Mouse (Mus musculus): Measurements from ENCODE around the gene Usp36.
A peak's percentile ranks its signal among the peaks of the same experiment; 100 is the strongest.
"Not testable (repeated sequence)": the region's sequence is repeated elsewhere in the genome, so short reads cannot be mapped to it uniquely, and the experiment has no call there.

Gene Usp36

DNA sequence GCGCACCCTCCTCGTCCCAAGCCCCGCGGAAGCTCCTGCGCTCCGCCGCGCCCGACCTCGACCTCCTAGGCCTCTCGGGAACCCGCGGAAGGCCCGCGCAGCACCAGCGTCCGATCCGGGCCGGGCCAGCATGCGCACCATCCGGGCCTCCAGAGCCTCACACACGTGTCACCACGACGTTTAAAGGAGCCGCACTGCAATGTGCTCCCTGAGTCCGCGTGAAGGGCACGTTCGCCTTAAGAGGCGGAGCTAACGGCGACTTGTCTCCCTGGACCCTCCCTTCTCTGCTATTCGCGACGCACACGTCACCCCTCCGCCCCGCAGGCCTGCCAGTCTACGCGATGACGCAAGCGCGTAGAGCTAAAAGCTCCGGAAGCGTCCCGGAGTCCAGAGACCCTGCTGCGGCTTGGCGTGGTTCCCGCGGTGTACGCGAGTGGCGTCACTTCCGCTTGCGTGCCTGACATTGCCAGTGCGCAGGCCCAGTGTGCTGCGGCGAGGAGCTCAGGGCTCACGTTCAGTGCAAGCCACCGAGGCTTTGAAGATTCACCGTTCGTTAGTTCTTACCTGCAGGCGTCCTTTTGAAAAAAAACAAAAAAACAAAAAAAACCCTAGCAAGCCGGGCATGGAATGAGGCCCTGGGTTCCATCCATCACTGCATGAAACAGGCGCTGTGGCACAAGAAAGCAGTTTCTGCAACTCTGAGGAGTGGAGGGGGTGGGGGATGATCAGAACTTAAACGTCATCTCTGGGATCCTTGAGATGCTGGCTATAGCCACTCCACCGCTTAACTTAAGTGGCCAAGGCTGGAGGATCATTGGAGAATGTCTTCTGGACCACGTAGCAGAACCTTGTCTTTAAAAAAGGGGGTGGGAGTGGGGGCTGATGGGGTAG, at the start of gene Usp36:
TSS of gene Usp36 (minus strand) at position 246 of the 891 bp plus-strand sequence.
- DNase-seq (ENCODE audit: low spot score) = peak; percentile 95

DNA sequence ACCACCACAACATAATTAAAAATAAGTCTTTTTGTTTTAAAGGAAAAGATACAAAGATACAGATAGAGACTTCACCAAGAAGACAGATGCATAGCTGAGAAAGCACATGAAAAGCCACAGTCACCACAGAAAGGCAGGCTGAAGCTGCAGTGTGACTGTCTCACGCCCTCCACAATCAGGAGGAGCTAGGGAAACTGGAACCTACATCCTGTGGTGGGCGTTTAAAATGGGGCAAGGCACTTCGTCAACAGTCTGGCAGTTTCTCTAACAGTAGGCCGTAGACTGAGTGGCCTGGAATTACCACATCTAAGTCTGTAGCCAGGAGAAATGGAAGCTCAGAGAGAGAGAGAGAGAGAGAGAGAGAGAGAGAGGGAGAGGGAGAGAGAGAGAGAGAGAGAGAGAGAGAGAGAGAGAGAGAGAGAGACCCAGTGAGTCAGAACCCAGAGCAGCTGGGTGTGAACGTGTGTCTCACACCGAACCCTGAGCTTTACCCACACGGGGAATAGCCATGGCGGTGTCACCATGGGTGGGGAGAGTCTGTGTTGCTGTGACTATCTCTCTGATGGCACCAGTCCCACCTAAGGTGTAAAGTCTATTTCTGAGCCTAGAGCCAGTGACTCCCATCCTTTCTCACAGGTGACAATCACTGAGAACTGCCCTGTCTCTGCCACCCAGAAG, 47.6 kb upstream of the Usp36 start:
- no peak for DNase-seq (ENCODE audit: low spot score)

DNA sequence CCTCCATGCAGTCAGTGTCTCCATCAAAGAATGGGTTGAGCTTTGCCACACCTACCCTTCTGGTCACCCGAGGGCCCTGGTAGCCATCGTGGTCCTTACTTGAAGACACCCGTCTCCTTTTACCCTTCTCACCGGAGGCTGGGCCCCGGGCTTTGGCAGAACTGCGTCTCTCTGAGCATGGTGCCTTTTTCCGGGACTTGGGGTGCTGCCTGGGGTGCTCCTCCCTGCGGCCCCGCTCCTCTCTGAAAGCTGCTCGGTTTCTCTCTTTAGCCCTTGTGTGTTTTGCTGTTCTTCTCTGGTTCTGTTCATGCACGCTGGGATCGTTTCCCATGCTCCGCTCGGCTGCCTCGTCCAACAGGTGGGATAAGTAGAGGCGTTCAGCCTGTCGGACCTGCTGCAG, 43.4 kb upstream of the Usp36 start:
- DNase-seq (ENCODE audit: low spot score) = no peak

DNA sequence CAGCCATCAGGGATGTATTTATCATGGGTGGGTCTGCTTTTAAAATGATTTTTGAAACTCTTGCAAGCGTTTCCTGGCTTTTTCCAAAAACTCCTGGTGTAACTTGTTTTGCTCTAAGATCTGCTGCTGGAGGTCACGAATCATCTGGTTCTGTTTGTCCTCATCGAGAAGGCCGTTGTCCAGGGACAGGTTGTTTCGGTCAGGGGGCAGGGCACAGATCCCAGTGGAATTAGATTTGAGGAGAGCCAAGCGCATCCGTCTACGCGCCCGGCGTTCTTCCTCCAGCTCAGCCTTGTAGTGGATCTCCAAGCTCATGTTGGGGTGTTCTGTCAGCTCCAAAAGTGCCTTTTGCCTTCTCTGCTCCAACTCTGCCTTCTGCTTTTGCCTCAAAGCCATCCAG, 42.3 kb upstream of the Usp36 start:
- DNase-seq (ENCODE audit: low spot score) = no peak

DNA sequence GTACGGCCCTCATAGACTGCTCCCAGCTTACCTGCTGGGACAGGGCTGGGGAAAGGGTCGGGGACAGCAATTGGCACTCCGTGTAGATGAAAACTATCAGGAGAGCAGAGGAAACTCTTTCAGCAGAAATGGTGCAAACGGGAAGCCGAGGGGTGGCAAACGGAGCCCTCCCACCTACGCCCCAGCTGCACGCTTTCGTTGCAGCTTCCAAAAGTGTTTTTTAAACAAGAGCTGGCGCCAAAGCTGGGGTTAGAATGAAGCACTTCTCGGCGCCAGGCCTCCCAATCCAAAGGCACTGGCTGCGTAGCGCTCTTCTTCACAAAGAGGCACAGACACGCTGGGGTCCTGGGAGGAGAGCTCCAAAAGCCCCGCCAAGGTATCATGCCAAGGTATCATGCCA, 40.7 kb upstream of the Usp36 start:
- no peak for DNase-seq (ENCODE audit: low spot score)

DNA sequence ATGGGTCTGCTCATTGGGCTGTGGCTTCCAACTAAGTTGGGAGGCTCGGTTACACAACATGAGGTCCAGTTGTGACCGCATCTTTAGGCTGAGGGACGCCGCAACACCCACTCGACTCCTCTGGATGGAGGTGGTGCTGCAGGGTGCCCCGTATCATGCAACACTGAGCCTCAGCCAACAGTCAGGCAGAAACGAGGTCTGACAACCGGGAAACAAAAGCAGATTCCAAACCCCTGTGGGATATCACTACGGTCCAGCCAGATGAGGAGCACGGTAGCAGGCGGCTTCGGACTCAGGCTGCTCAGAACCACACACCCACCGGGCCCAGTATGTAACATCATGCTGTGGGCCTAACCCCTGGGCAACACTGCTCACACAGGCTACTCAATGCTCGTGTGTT, 40.3 kb upstream of the Usp36 start:
- DNase-seq (ENCODE audit: low spot score) = no peak

DNA sequence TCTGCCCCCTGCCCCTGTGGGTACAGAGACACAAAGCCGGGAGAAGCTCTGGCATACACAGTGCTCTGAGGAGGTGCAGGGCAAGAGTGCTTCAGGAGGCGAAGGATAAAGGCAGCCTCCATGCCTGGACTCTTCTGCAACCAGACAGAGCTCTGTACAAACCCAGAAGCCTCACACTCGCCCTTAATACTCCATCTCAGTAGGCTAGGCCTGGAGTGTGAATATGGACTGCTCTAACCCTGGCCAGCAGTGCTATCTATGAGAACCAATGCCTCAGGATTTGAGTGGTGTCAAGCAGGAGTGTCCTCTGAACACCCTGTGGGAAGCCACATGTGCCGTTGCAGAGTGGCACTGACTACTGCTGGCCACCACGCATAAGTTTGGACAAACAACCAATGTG, 38.9 kb upstream of the Usp36 start:
- DNase-seq (ENCODE audit: low spot score) = no peak

DNA sequence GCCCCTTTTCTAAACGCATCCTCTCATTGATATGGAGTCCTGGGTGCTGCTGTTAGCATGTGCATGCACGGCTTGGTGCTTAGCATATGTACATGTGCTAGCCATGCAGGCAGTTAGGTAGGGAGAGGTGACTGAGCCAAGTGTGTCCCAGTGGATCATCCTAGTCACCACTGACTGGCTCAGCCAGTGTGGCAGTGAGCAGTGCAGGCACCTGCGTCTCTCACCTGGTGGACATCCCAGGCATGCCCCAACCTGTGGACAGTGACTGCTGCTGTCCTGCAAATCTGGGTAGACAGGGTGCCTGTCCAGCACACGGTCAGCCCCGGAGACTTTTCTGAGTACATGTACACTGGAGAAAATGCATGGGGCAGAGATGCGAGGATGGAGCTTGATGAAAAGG, 38.5 kb upstream of the Usp36 start:
- no peak for DNase-seq (ENCODE audit: low spot score)

DNA sequence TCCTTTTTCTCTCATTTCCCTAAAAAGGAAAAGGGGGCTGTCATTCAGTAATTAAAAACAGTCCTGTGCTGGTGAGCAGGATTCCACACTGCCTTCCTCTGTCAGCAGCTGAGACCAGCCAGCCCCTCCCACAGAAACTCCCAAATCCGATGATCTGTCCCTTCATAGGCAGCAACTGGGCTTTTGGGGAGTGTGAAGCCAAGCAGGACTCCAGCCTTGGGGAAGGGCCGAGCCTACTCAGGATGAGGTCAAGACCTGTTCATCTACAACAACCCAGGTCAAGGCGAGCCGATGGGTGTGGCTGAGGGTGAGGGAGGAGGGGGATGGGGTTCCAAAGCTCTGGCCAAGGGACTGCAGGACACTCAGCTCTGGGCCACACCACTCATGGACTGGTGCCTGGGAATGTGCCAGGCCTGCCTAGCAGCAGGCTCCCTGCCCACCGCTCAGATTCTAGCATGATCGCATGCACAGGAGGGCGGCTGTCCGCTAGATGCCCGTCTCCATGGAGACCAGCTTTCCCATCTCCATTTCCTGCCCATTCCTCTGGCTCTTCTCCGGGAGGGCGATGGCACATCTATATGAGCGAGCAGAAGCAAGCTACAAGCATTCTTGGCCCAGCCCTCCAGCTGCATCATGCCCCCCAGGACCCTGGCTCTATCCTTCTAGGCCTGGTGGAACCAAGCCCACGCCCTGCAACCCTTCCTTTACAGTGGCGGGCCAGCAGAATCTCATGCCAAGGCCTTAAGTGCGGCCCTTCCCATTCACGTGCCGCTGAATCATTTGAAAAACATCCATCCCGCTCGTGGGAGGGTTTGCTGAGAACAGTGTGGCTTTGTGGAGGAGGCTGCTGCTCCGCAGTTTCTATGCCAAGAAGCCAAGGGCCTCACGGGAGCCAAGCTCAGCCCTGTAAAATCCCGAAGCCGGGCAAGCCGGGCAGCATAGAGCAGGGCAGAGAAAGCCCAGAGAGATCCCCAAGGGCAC, 37.2 kb upstream of the Usp36 start:
- DNase-seq (ENCODE audit: low spot score) = no peak

DNA sequence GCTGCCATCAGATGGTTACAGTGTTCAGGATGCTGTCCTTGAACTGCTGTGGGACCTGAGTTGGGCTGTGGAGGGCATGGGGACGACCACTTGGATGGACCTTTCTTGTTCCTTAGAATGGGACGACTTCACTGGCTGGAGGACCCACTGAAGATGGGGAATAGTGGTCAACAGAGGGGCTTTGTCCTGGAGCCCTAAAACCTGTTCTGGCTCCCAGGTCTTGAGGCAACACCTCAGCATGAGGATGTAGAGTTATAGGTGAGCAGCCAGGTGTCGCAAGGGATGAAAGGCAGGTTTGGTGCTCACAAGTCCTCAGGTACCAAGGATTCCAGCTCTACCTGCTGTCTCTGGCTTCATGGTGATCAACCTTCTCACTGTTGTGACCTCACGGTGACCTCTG, 36.4 kb upstream of the Usp36 start:
- no peak for DNase-seq (ENCODE audit: low spot score)

DNA sequence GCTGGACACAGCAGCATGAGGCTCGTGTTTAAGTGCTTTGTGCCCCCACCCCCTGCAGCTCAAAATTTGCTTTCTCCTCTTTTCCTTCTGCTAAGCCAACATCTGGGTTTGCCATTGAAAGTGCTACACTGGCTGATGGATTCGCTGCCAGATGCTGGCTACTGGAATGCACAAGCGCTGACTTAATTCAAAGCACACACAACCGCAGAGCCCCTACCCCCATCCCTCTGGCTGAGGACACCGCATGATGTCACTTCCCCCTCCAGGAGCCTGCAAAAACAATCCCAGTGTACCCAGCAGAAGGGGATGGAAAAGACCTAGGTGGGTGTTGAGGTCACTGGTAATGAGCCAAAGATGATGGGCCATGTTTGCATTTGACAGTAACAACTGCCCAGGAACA, 34.5 kb upstream of the Usp36 start:
- no peak for DNase-seq (ENCODE audit: low spot score)

DNA sequence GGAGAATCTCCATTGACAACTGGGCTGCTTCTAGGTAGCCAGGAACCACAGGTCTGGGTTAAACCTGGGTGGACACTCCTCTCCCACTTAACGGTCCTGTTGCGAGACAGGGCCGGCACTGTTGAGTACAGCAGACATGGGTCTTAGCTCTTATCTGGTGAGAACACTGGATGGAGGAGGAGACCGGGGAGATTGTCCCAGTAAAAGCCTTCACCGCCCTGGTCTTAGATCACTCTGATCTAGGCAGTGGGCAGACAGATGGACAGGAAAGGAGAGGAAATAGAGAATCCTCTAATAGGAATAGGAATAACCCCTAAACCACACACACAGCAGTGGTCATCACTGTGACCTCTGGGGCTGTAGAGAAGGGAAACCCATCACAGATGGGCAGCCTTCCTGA, 33.9 kb upstream of the Usp36 start:
- no peak for DNase-seq (ENCODE audit: low spot score)

DNA sequence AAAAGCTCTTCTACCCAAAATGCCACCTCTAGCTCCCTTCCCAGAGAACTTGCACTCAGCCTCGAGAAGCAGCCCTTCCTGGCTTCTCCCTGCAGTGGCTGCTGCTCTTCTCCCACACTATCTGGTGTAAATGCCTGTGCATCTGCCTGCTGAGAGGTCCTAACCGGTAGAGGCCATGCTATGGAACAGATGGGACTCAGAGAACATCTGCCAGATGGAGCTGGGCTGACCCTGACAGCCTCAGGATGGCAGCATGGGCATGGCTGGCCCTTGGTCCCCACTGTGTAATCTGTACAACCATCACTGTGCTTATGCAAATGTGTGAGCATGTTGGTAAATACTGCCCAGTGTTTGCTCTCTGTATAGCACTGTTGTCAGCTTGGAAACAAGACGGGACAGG, 32.6 kb upstream of the Usp36 start:
- no peak for DNase-seq (ENCODE audit: low spot score)

DNA sequence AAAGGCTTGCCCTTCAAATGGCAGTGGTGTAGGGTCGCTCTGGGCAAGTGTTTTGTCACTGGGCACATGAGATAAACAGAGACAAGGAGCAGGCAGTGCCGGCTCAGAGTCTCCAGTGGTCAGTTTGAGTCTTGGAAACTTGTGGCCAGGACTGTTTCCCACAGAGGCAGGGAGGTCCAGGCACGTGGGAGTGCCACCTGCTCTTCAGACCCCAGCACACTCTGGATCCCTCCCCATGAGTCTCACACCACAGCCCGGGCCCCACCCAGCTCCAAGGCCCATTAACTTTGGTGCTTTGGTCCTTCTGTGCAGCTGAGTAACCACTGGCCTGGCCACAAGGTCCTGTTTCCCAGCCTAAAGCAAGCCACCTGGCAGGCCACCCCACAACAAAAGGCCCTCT, 31.9 kb upstream of the Usp36 start:
- DNase-seq (ENCODE audit: low spot score) = no peak

DNA sequence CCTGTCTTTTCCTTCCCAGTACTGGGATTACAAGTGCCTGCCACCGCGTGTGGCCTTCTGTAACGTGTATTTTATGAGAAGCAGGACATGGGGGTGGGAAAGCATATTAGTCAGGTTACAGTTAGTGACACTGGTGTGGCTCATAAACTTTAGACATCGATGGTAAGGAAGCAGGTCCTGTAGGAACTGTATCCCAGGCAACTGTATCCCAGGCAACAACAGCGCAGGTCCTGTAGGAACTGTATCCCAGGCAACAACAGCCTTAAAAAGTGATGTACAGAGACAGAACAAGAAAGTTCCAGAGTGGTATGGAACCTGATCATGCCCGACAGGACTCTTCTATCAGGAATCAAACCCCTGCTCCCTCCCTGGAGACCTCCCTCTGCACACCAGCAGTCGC, 31.5 kb upstream of the Usp36 start:
- DNase-seq (ENCODE audit: low spot score) = no peak

DNA sequence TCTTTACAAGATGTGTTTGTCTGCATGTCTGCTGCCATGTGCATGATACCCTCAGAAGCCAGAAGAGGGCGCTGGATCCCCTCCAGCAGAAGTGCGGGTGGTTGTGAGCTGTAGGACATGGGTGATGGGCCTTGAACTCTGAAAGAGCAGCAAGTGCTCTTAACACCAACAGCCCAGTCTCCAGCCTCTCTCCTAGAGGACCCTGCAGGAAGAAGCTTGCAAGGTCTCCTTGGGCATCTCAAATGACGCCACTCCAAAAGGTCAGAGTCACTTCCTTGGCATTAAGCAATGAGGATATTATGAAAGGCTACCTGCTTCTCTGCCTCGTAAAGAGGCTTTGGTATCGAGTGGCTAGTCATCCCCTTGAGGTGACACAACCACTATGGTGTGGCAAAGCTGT, 28.6 kb upstream of the Usp36 start:
- no peak for DNase-seq (ENCODE audit: low spot score)

DNA sequence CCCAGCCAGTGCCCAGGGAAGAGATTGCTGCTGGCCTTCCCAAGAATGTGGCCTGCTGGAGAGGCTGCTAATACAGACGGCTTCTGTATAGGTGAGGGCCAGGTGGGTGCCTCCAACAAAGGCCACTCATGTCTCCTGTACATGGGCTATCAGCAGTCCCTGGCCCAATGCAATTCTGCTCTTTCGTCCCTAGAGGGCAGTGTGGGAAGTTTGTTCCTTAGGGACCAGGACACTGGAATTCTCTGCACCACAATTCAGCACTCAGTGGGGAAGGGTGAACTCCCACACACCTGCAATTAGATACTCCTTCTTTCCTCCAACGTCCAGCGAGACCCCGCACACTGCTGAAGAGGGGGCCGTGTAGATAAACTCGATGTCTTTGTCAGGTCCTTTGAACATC, 27.1 kb upstream of the Usp36 start:
- no peak for DNase-seq (ENCODE audit: low spot score)

DNA sequence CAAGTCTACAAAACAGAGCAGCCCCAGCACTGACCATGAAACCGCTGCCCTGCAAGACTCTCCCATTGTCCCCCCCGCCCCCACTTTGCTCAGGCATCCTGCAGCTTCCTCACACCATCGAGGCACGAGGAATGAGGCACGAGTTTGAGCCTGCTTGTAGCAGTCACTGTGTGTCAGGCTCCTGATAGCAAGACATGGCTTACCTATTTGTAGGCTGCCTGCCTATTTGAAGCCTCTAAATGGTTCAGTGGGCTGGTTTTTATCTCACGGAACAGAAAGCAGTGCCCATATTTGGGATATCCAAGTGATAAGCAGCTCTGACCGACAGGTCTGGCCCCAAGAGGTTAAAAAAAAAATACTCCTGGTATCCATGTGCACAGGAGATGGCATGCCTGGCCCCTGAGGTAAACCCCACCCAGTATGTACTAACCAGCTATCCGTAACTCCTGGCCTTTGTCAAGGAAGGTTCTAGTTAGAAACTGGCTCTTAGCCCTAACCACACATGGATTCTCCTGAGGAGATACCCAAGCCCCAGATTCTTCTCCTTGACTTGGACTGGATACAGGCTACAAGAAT, 26.3 kb upstream of the Usp36 start:
- DNase-seq (ENCODE audit: low spot score) = no peak

DNA sequence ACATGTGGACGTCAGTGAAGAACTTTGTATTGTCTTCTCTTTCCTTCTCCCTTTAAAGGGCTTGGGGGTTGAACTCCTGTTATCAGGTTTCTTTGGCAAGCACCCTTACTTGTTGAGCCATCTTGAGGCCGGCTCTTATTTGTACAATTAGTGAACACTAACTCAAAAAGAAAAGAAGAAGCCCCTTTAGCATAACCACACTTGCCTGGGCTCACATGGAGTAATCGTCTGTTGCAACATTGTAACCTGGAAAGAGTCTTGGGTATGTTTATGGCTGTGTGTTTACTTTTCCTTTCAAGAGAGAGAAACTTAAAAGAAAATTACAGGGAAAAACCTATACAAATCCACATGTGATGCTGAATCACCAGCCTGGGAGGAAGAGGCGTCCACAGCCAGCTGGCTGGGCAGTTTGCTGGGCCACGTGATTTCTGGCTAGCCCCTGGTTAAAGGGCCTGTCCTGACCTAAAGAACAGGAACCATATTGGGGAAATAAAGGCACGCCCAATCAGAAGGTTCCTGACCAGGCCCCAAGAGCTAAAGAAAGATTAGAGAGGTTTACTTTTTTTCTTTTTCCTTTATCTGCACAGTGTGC, 22.2 kb upstream of the Usp36 start:
- DNase-seq (ENCODE audit: low spot score) = no peak

DNA sequence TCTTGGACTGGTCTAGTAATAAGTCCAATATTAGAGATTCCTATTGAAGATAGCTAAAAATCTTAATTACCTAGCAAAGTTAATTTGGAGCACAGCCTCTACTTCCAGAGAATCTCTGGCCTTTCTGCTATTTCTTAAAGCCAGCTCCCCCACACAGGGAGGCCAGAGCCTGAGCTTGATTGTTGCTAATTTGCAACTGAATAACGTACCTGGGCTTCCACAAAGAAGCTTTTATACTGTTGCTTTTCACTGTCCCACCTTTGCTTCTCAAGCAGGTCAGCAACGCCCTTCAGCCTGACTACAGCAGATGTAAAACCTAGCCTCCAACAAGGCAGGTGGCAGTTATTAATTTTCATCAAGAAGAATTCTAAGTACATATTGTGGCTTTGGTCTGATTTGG, 17.9 kb upstream of the Usp36 start:
- DNase-seq (ENCODE audit: low spot score) = not testable (repeated sequence)

DNA sequence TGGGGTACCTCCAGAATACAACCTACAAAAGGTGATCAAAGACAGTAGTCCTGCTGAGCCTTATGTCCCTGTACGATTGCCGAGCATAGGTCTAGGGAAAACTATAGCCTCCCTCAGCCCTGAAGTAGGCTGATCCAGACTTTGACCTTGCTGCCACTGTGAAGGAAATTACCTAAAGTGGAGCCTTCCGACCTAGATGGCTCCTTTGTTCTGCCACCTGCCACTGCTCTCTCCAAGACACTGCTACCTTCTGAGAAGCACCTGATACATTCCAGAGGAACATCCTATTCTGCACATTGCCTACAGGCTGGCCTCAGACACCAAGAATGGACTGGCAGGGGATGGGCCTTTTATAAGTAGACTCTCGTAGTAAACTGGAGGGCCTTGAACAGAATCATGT, 13.9 kb upstream of the Usp36 start:
- not testable (repeated sequence) for DNase-seq (ENCODE audit: low spot score)

DNA sequence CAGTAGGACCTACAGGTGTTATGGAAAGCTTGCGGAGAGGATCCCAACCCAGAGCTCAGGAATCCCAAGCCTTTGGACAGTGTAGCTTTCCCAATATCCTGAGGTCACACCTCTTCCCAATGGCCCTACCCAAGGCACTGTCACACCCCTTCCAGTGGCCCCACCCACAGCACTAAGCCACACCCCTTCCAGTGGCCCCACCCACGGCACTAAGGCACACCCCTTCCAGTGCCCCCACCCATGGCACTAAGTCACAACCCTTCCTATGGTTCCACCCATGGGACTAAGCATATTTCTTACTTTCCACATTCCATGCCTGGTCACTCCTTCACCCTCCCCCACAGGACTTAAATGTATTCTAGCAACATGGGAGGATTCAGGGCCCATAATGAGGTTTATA, 8.8 kb upstream of the Usp36 start:
- no peak for DNase-seq (ENCODE audit: low spot score)
